Mouse (Mus musculus) layer of hippocampus, postnatal 10 days (tissue): ENCODE measurements around the gene Itpripl2. TPM values are rescaled to one million over a fixed set of nuclear protein-coding genes. Genes with fewer than 3 reads are reported as not detected.

ENCODE experiments used
- DNase-seq, 2 experiments: peaks; one replicate each; pipeline ENCODE4 v3.0.0; 2021; ENCODE audit warnings: low spot score in 2 of 2
- total RNA-seq, 2 experiments: library from RNA; stranded (reverse); gene quantifications; 2 replicates each; pipeline ENCODE4 v1.2.3; 2021

The Itpripl2 gene
- total RNA-seq, 2 experiments from 2014 or later = 4.0 TPM

- no peak for DNase-seq
These were observed 3.6 kb downstream of the Itpripl2 start for GRCm38 (mm10) chr7:118488060-118488664.

- no peak for DNase-seq
These were observed 4.9 kb downstream of the Itpripl2 start for GRCm38 (mm10) chr7:118486917-118487316.

- no peak for DNase-seq
These were observed 7.8 kb downstream of the Itpripl2 start for GRCm38 (mm10) chr7:118483996-118484395.

GRCm38 (mm10) chr7:118482001-118482400 is 9.8 kb downstream of the Itpripl2 start:
- DNase-seq = no peak

DNA sequence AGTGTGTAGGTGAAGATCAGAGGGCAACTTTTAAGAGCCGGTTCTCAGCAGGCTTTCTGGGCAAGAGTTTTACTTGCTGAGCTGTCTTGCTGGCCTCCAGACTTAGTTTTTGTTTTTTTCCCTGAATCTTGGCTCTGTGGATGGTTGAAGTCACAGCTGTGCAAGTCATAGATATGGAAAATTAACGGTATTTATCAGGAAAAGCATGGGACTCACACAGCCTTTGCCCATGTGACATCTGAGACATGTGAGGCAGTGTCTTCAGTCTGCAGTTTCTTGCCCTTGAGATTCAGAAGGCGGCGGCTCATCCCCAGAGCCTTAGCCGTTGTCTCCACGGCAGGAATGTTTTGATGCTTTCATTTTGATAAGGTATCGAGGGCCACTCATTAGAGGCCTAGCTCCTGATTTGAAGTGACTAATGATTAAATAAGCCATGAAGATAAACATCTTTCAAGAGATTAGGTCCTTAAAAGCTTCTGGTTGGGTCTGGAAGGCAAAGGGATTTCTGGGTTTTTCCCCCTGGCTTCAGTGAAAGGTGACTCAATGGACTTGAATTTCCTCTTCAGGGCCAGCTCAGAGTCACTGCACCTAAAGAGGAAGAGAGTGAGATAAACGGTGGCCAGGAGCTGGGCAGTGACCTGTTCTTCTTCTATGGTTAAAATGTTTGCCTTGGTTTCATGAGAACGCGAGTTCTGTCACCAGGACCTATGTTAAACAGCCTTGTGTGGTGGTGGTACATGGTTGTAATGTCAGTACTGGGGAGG is 10.5 kb downstream of the Itpripl2 start:
- no peak for DNase-seq

DNA sequence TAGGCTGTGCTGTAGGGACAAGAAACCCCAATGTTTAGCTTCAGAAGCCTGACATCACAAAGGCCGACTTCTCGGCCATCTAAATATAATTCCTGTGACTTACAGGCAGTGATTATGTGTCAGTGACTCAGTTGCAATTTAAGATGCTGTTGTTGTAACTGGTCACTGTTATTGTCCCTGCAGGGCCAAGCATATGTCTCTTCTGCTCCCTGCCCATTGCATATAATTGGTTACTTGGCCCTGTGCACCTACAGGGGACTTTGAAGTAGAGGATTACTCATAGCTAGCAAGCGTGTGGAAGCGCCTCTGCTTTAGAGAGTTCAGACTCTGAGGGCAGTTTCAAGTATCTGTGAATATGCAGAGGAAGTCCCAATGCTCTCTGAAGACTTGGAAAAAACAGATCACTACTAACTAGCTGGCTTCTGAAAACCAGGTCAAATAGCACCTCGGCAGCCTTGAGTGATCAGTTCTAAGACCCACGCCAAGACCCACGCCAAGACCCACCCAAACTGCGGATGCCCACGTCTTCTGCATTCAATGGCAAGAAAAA is 11.5 kb downstream of the Itpripl2 start:
- DNase-seq = no peak

GRCm38 (mm10) chr7:118478835-118479312 is 12.9 kb downstream of the Itpripl2 start:
- no peak for DNase-seq

DNA sequence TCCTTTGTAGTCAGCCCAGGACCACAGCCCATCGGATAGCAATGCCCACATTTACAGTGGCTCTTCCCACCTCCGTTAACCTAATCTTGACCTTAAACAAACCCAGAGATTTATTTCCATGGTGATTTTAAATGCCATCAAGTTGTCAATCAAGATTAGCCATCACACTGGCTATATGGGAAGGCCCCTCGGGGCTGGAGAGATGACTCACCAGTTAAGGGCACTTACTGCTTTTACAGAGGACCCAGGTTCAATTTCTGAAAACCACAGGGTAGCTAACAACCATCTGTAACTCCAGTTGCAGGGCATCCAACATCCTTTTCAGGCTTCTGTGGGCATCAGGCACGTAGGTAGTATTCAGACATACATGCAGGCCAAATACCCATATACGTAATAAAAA is 15.3 kb downstream of the Itpripl2 start:
- no peak for DNase-seq

GRCm38 (mm10) chr7:118475008-118475705 is 16.6 kb downstream of the Itpripl2 start:
- DNase-seq = no peak

DNA sequence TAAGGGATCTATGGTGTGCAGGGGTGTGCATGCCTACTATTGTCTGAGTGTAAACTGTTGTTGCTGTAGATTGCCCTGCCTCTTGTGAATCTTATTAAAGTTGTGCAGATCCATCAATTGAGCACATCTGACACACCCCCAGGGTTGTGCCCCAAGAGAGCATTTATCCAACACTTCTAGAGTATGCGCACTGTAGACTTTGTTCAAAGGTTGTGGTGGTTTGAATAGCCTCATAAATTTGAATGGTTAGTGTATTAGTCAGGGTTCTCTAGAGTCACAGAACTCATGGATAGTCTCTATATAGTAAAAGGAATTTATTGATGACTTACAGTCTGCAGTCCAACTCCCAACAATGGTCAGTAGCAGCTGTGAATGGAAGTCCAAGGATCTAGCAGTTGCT is 18.9 kb downstream of the Itpripl2 start:
- DNase-seq = no peak

GRCm38 (mm10) chr7:118468060-118468459 is 23.7 kb downstream of the Itpripl2 start:
- DNase-seq = no peak

DNA sequence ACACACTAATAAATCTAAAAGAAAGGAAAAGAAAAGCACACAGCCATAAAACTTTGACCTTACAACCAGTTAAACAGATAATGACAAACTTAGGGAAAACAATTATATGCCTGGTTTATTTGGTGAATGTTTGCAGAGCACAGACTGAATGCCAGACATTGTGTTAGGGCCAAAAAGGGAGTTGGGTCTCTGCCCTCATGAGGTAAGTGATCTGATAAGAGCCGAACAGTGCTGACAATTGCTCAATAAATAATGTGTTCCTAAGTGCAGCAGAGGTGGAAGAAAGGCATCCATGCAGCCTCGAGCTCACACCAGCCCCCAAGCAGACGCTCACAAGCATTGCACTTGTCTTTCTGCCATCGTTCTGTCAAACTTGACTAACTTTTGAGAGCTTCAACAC is 27.3 kb downstream of the Itpripl2 start:
- no peak for DNase-seq

GRCm38 (mm10) chr7:118462818-118463762 is 28.7 kb downstream of the Itpripl2 start:
- no peak for DNase-seq

- no peak for DNase-seq
These were observed 30.2 kb downstream of the Itpripl2 start for GRCm38 (mm10) chr7:118461400-118462136.

- no peak for DNase-seq
These were observed 38.1 kb downstream of the Itpripl2 start for GRCm38 (mm10) chr7:118453722-118454121.

DNA sequence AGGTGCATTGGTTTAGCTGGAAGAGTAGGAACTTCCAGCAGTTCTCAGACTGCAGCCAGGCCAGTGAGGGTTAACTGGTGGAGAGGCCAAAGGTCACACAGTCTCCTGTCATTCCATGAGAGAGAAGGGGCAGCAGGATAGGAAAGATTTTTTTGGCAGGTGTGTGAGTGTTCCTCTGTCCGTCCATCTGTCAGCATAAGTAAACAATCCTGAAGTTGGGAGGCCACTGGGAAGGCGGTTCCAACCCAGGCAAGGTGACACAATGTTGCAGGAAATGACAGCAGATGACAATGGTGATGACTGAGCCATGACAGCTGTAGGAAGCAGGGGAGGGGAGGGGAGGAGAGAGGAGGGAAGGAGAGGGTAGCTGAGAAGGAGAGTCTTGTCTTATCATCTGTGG is 38.8 kb downstream of the Itpripl2 start:
- DNase-seq = no peak

DNA sequence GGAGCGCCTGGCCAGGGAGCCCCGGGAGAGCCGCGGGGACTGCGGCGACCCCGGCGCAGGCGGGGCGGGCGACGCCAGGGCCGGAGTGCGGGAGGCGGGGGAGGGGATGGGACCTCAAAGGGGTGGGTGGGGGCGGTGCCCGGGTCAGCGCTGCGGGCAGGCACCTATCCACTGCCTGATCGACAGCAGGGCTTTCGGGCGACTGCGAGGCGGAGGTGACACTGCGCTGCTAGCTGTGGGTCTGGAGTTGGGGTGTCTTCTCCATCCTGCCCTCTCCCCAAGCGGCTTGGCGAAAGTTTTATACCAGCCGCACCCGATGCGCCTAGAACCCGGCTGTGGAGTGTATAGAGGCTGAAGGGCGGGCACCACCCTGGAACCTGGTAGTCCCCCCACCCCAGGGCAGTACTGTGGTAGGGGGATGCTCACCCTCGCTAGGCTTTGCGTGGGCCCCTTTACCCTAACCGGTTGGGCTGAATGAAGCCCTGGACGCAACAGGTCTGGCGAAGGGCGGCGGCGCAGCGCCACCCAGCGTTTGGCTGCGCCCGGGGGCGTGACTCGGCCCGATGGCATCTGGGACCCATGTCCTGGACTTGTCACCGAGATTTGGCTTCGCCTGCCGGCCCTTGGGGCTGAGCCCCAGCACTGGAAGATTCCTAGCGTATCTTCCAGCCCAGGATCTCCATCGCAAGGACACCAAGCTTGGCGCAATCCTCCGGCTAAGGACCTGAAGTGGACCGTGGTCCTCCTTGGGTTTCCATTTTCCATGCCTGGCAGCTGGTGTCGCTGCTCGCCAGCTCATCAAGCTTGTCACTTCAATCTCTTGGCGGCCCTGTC is 43.4 kb downstream of the Itpripl2 start, which contains the start of gene Syt17:
Syt17 (minus strand) TSS at position 89 of the 834 bp plus-strand sequence.
- DNase-seq = peak; percentile 70 to 83

- DNase-seq = peak; percentile 53 to 58
These were observed 44.3 kb downstream of the Itpripl2 start for GRCm38 (mm10) chr7:118447291-118448133.
